Mouse (Mus musculus): Measurements from ENCODE around the gene Mfng. TPM values are rescaled to one million over a fixed set of nuclear protein-coding genes. Genes with fewer than 3 reads are reported as not detected.

Mfng gene
- polyA plus RNA-seq, 1 experiment from 2014 or later, result 7.2 TPM

DNA sequence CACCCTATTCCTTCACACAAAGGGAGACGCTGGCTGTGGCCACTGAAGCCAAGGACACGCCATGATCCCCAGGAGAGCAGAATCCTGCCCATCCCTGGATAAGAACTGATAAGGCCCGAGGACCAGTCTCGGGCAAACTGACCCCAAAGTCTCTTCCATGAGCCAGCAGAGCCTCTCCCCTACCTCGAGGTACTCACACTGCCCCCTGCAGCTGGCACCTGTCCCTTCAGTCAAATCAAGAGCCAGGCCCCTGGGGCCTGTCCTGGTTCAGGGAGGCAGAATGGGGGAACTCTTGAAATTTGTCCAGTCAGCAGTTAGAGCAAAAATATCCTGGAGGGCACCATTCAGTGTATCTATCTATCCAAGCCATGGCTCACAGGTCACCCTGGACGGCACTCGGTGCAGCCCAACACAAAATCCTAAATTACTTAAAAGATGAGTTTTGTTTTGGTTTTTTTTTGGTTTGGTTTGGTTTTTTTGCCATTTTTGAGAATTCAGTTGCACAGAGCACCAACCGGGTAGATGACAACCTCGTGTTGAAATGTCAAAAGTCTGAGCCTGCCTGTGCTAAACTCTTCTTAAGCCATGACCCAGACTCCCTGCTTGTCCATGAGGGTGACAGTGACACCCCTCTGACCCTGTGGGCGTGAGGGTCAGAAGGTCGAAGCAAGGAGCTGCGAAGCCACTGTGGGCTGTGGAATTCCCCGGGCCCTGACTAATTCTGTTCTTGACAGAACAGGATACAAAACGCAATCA lies 9.3 kb upstream of the Mfng start:
- DNase-seq (ENCODE audit: low spot score), result no peak
- H3K36me3 ChIP-seq (ENCODE audit: control insufficient read depth, insufficient read depth, low read length), result no peaks in the 10 kb centered on the region; the same call in 1 of the 2 replicates
- no peak overlapping the region for H3K27ac ChIP-seq (replicated peaks)
- no peak for TF ChIP-seq EP300 (optimal IDR thresholded peaks at IDR 0.05)
- peak; percentile 28; the same call in 1 of the 2 replicates for TF ChIP-seq CTCF (IDR thresholded peaks at IDR 0.05; ENCODE audit: low read depth)
- no peak overlapping the region for H3K4me3 ChIP-seq (ENCODE audit: low read depth, low read length)
- H3K27me3 ChIP-seq (ENCODE audit: control insufficient read depth, insufficient read depth, low read length), result no peaks in the 10 kb centered on the region
- H3K9me3 ChIP-seq (ENCODE audit: control insufficient read depth, low read length), result no peaks in the 10 kb centered on the region
- H3K9ac ChIP-seq (ENCODE audit: low read length), result no peak overlapping the region
- H3K4me1 ChIP-seq (replicated peaks; ENCODE audit: control insufficient read depth, insufficient read depth), result 0 out of 2 replicates have a peak, but pooled peaks cover 8% of the 10 kb centered on the region
- ATAC-seq (ENCODE audit: low FRiP score, low TSS enrichment), result no peak
- WGBS, result 70% methylated on average over 14 of the region's 14 CpGs
- no peak overlapping the region for H3K4me2 ChIP-seq (replicated peaks; ENCODE audit: low read depth)

- Histone ChIP-seq H3K27ac (replicated peaks) (no peak overlapping the region), H3K4me3 (ENCODE audit: low read depth, low read length) (no peak overlapping the region), H3K4me1 (replicated peaks; ENCODE audit: control insufficient read depth, insufficient read depth) (no peaks in the 10 kb centered on the region), H3K36me3 (ENCODE audit: control insufficient read depth, insufficient read depth, low read length) (no peaks in the 10 kb centered on the region; the same call in 1 of the 2 replicates), H3K27me3 (ENCODE audit: control insufficient read depth, insufficient read depth, low read length) (no peaks in the 10 kb centered on the region), H3K4me2 (replicated peaks; ENCODE audit: low read depth) (no peak overlapping the region), H3K9me3 (ENCODE audit: control insufficient read depth, low read length) (no peaks in the 10 kb centered on the region), H3K9ac (ENCODE audit: low read length) (no peak overlapping the region)
- 84% methylated on average over 7 of the region's 7 CpGs for WGBS
- no peak for TF ChIP-seq CTCF (IDR thresholded peaks at IDR 0.05; ENCODE audit: low read depth)
- TF ChIP-seq EP300 (optimal IDR thresholded peaks at IDR 0.05), result no peak
- ATAC-seq (ENCODE audit: low FRiP score, low TSS enrichment), result peak; percentile 28; the same call in 1 of the 2 replicates
- DNase-seq (ENCODE audit: low spot score), result no peak
Measured at GRCm38 (mm10) chr15:78780908-78781307, 7.6 kb upstream of the Mfng start.

- no peak overlapping the region for H3K4me2 ChIP-seq (replicated peaks; ENCODE audit: low read depth)
- H3K27me3 ChIP-seq (ENCODE audit: control insufficient read depth, insufficient read depth, low read length), result no peaks in the 10 kb centered on the region
- no peak overlapping the region for H3K4me3 ChIP-seq (ENCODE audit: low read depth, low read length)
- ATAC-seq (ENCODE audit: low FRiP score, low TSS enrichment), result no peak
- H3K9me3 ChIP-seq (ENCODE audit: control insufficient read depth, low read length), result no peaks in the 10 kb centered on the region
- H3K36me3 ChIP-seq (ENCODE audit: control insufficient read depth, insufficient read depth, low read length), result peaks cover 3% of the 10 kb centered on the region; the same call in 1 of the 2 replicates
- DNase-seq (ENCODE audit: low spot score), result no peak
- no peak overlapping the region for H3K9ac ChIP-seq (ENCODE audit: low read length)
- no peak overlapping the region for H3K27ac ChIP-seq (replicated peaks)
- 94% methylated on average over 14 of the region's 14 CpGs for WGBS
- H3K4me1 ChIP-seq (replicated peaks; ENCODE audit: control insufficient read depth, insufficient read depth), result no peaks in the 10 kb centered on the region
- TF ChIP-seq EP300 (optimal IDR thresholded peaks at IDR 0.05) (no peak), CTCF (IDR thresholded peaks at IDR 0.05; ENCODE audit: low read depth) (no peak)
Measured at GRCm38 (mm10) chr15:78780359-78780758, 7.1 kb upstream of the Mfng start.

- 83% methylated on average over 5 of the region's 5 CpGs for WGBS
- TF ChIP-seq EP300 (optimal IDR thresholded peaks at IDR 0.05), result no peak
- no peak for TF ChIP-seq CTCF (IDR thresholded peaks at IDR 0.05; ENCODE audit: low read depth)
Measured at GRCm38 (mm10) chr15:78779690-78780089, 6.4 kb upstream of the Mfng start.

DNA sequence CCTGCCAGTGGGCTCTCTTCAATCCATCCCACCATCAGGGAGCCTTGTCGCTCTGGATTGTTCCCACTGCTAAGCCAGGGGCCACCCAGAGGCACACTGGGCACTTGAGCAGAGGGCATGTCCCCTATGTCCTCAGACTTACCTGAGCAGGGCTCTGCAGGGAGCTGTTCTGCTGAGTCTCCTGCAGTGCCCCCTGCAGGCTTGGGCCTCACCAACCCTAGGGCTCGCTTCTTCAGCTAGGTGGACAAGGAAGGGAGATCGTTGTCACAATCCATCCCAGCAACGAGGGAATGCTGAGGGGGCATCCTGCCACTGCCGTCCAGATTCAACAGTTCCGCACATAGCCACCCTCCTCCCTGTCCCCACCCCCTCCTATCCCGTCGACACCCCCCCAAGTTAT lies 6.0 kb upstream of the Mfng start:
- H3K4me3 ChIP-seq (ENCODE audit: low read depth, low read length), result no peak overlapping the region
- 0 out of 2 replicates have a peak, but pooled peaks cover 3% of the 10 kb centered on the region for H3K36me3 ChIP-seq (ENCODE audit: control insufficient read depth, insufficient read depth, low read length)
- no peaks in the 10 kb centered on the region for H3K4me1 ChIP-seq (replicated peaks; ENCODE audit: control insufficient read depth, insufficient read depth)
- DNase-seq (ENCODE audit: low spot score) (no peak), ATAC-seq (ENCODE audit: low FRiP score, low TSS enrichment) (0 out of 2 replicates have a peak, but pooled peaks have one; percentile 13)
- H3K27me3 ChIP-seq (ENCODE audit: control insufficient read depth, insufficient read depth, low read length), result no peaks in the 10 kb centered on the region
- no peak overlapping the region for H3K4me2 ChIP-seq (replicated peaks; ENCODE audit: low read depth)
- H3K9ac ChIP-seq (ENCODE audit: low read length), result no peak overlapping the region
- WGBS, result 75% methylated on average over 8 of the region's 8 CpGs
- no peak overlapping the region for H3K27ac ChIP-seq (replicated peaks)
- no peaks in the 10 kb centered on the region for H3K9me3 ChIP-seq (ENCODE audit: control insufficient read depth, low read length)
- TF ChIP-seq CTCF (IDR thresholded peaks at IDR 0.05; ENCODE audit: low read depth), result peak; percentile 51
- no peak for TF ChIP-seq EP300 (optimal IDR thresholded peaks at IDR 0.05)

More at GRCm38 (mm10) chr15:78779690-78780089, 6.4 kb upstream of the Mfng start:
- ATAC-seq (ENCODE audit: low FRiP score, low TSS enrichment) (no peak), DNase-seq (ENCODE audit: low spot score) (no peak)
- no peaks in the 10 kb centered on the region for H3K27me3 ChIP-seq (ENCODE audit: control insufficient read depth, insufficient read depth, low read length)
- no peak overlapping the region for H3K4me2 ChIP-seq (replicated peaks; ENCODE audit: low read depth)
- H3K9ac ChIP-seq (ENCODE audit: low read length), result no peak overlapping the region
- no peak overlapping the region for H3K4me3 ChIP-seq (ENCODE audit: low read depth, low read length)
- no peak overlapping the region for H3K27ac ChIP-seq (replicated peaks)
- H3K4me1 ChIP-seq (replicated peaks; ENCODE audit: control insufficient read depth, insufficient read depth), result no peaks in the 10 kb centered on the region
- no peaks in the 10 kb centered on the region for H3K9me3 ChIP-seq (ENCODE audit: control insufficient read depth, low read length)
- H3K36me3 ChIP-seq (ENCODE audit: control insufficient read depth, insufficient read depth, low read length), result 0 out of 2 replicates have a peak, but pooled peaks cover 3% of the 10 kb centered on the region
